Mouse (Mus musculus): Measurements from ENCODE around the gene Neu2. TPM values are rescaled to one million over a fixed set of nuclear protein-coding genes. Genes with fewer than 3 reads are reported as not detected.
A peak's percentile ranks its signal among the peaks of the same experiment; 100 is the strongest.

Gene Neu2
- total and polyA plus RNA-seq, 2 experiments from 2014 or later: 0.10 to 0.85 TPM

DNA sequence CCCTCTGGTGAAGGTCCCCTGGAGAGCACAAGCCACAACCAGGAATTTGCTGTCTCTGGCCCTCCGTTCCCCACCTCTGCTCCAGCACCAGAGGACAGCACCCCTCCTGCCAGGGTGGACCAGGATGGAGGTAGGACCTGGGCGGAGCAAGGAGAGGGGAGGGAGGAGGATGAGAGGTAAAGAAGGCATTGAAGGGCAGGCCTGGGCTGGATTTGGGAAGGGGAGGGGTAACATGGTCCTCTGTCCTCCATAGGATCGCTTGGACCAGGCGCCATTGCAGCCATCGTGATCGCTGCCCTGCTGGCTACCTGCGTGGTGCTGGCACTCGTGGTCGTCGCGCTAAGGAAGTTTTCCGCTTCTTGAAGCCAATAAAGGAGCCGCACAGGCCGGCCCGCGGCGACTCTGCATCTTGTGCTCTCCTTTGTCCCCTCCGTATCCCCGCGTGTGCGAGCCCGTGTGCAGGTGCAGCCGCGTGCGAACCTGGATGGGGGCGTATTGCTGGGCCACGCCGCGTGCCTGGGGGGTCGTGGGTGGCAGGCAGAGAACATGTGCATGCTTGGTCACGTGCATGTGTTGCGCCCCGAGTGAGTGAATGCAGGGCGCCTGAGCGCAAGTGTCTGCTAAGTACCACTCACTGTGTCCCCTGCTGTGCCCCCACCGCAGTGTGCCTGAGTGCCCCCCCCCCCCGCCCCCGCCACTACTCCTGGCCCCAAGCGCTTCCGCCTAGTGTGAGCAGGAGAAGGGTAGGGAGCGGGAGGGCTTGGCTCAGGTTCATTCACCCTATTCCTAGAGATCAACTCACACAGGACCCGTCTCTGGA is 34.4 kb upstream of the Neu2 start:
- peak; percentile 61 for ATAC-seq
- Histone ChIP-seq H3K9me3 (ENCODE audit: low read length) (no peaks in the 10 kb centered on the region), H3K36me3 (ENCODE audit: insufficient read depth, low read length) (no peaks in the 10 kb centered on the region), H3K4me1 (ENCODE audit: insufficient read depth, low read length) (peaks cover 9% of the 10 kb centered on the region; the same call in 1 of the 2 replicates), H3K27ac (no peak overlapping the region), H3K4me2 (ENCODE audit: low read depth, low read length) (peak overlapping the region; percentile 72), H3K9ac (replicated peaks; ENCODE audit: low read length) (peak overlapping the region; percentile 41), H3K27me3 (ENCODE audit: insufficient read depth, low read length) (no peaks in the 10 kb centered on the region), H3K4me3 (ENCODE audit: low read length) (peak overlapping the region; percentile 30)
- TF ChIP-seq CTCF (IDR thresholded peaks at IDR 0.05; ENCODE audit: low read depth): no peak
- WGBS: 2% methylated on average over 42 of the region's 42 CpGs
- peak; percentile 26 for DNase-seq (ENCODE audit: low spot score)

DNA sequence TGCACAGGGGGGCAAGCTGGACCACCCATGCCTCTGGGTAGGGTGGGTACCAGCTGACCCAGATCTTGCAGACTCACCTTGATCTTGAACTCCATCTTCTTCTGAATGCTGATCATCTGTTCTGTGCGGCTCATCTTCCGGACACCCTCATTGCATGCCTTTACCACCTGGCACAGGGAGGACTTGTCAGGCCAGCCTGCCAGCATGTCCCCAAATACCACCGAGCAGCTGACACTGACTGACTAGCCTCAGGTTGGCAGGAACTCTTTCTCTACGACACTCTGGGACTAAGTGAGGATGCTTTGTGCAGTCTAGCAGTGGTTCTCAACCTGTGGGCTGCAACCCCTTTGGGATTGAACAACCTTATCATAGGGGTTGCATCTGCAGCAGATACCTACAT is 27.1 kb upstream of the Neu2 start:
- 79% methylated on average over 4 of the region's 4 CpGs for WGBS
- H3K36me3 ChIP-seq (ENCODE audit: insufficient read depth, low read length): peaks cover 6% of the 10 kb centered on the region

GRCm38 (mm10) chr1:87486386-87486785 is 23.3 kb upstream of the Neu2 start:
- Histone ChIP-seq H3K4me2 (ENCODE audit: low read depth, low read length) (no peak overlapping the region), H3K27ac (no peak overlapping the region), H3K4me1 (ENCODE audit: insufficient read depth, low read length) (no peaks in the 10 kb centered on the region), H3K27me3 (ENCODE audit: insufficient read depth, low read length) (no peaks in the 10 kb centered on the region), H3K36me3 (ENCODE audit: insufficient read depth, low read length) (peaks cover 6% of the 10 kb centered on the region; the same call in 1 of the 2 replicates), H3K9ac (replicated peaks; ENCODE audit: low read length) (no peak overlapping the region), H3K4me3 (ENCODE audit: low read length) (no peak overlapping the region), H3K9me3 (ENCODE audit: low read length) (no peaks in the 10 kb centered on the region)
- TF ChIP-seq CTCF (IDR thresholded peaks at IDR 0.05; ENCODE audit: low read depth): no peak
- DNase-seq (ENCODE audit: low spot score): no peak
- ATAC-seq: no peak
- 50% methylated on average over 6 of the region's 6 CpGs for WGBS

More for the DNA sequence above, 27.1 kb upstream of the Neu2 start:
- no peak overlapping the region for H3K9ac ChIP-seq (replicated peaks; ENCODE audit: low read length)
- H3K27me3 ChIP-seq (ENCODE audit: insufficient read depth, low read length): no peaks in the 10 kb centered on the region
- no peak overlapping the region for H3K27ac ChIP-seq
- no peak for ATAC-seq
- no peak overlapping the region for H3K4me2 ChIP-seq (ENCODE audit: low read depth, low read length)
- TF ChIP-seq CTCF (IDR thresholded peaks at IDR 0.05; ENCODE audit: low read depth): no peak
- no peak overlapping the region for H3K4me3 ChIP-seq (ENCODE audit: low read length)
- no peaks in the 10 kb centered on the region for H3K9me3 ChIP-seq (ENCODE audit: low read length)
- no peak for DNase-seq (ENCODE audit: low spot score)
- H3K4me1 ChIP-seq (ENCODE audit: insufficient read depth, low read length): no peaks in the 10 kb centered on the region

- WGBS: 92% methylated on average over 3 of the region's 3 CpGs
- ATAC-seq: no peak
Observed at GRCm38 (mm10) chr1:87492285-87492684, 17.4 kb upstream of the Neu2 start.

GRCm38 (mm10) chr1:87493542-87493941 is 16.1 kb upstream of the Neu2 start:
- 53% methylated on average over 4 of the region's 4 CpGs for WGBS
- no peak overlapping the region for H3K4me3 ChIP-seq (ENCODE audit: low read length)

More at GRCm38 (mm10) chr1:87492285-87492684, 17.4 kb upstream of the Neu2 start:
- Histone ChIP-seq H3K4me1 (ENCODE audit: insufficient read depth, low read length) (no peaks in the 10 kb centered on the region), H3K9me3 (ENCODE audit: low read length) (no peaks in the 10 kb centered on the region), H3K4me3 (ENCODE audit: low read length) (no peak overlapping the region), H3K27ac (no peak overlapping the region), H3K4me2 (ENCODE audit: low read depth, low read length) (no peak overlapping the region), H3K36me3 (ENCODE audit: insufficient read depth, low read length) (no peaks in the 10 kb centered on the region), H3K9ac (replicated peaks; ENCODE audit: low read length) (no peak overlapping the region), H3K27me3 (ENCODE audit: insufficient read depth, low read length) (no peaks in the 10 kb centered on the region)
- no peak for TF ChIP-seq CTCF (IDR thresholded peaks at IDR 0.05; ENCODE audit: low read depth)
- DNase-seq (ENCODE audit: low spot score): no peak

DNA sequence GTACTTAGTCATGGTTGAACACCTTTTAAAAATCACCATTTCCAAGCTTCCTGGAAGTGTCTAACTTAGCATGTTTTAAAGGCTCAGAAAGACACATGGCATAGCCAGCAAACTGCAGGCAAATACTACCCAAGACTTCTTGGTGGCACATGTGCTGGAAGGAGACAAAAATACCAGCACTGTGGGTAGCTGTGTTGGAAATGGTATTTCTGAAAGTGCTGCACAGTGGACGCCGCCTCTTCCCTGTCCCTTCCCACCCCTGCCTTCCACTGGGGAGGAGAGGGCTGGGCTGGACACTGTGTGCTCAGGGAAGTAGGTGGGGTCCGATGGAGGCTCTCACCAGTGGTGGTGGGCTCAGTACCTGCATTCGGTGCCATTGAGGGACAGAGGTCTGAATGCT is 4.2 kb upstream of the Neu2 start:
- Histone ChIP-seq H3K27ac (no peak overlapping the region), H3K36me3 (ENCODE audit: insufficient read depth, low read length) (no peaks in the 10 kb centered on the region), H3K9me3 (ENCODE audit: low read length) (no peaks in the 10 kb centered on the region), H3K4me2 (ENCODE audit: low read depth, low read length) (no peak overlapping the region), H3K4me1 (ENCODE audit: insufficient read depth, low read length) (peaks cover 10% of the 10 kb centered on the region; the same call in 1 of the 2 replicates), H3K27me3 (ENCODE audit: insufficient read depth, low read length) (no peaks in the 10 kb centered on the region), H3K9ac (replicated peaks; ENCODE audit: low read length) (no peak overlapping the region), H3K4me3 (ENCODE audit: low read length) (no peak overlapping the region)
- no peak for ATAC-seq
- DNase-seq (ENCODE audit: low spot score): no peak
- 89% methylated on average over 4 of the region's 4 CpGs for WGBS
- TF ChIP-seq CTCF (IDR thresholded peaks at IDR 0.05; ENCODE audit: low read depth): no peak

More at GRCm38 (mm10) chr1:87493542-87493941, 16.1 kb upstream of the Neu2 start:
- H3K9ac ChIP-seq (replicated peaks; ENCODE audit: low read length): no peak overlapping the region
- DNase-seq (ENCODE audit: low spot score) (no peak), ATAC-seq (no peak)
- no peak overlapping the region for H3K27ac ChIP-seq
- no peaks in the 10 kb centered on the region for H3K27me3 ChIP-seq (ENCODE audit: insufficient read depth, low read length)
- no peaks in the 10 kb centered on the region for H3K4me1 ChIP-seq (ENCODE audit: insufficient read depth, low read length)
- H3K4me2 ChIP-seq (ENCODE audit: low read depth, low read length): no peak overlapping the region
- no peaks in the 10 kb centered on the region for H3K36me3 ChIP-seq (ENCODE audit: insufficient read depth, low read length)
- TF ChIP-seq CTCF (IDR thresholded peaks at IDR 0.05; ENCODE audit: low read depth): no peak
- no peaks in the 10 kb centered on the region for H3K9me3 ChIP-seq (ENCODE audit: low read length)

- Histone ChIP-seq H3K36me3 (ENCODE audit: insufficient read depth, low read length) (no peaks in the 10 kb centered on the region), H3K4me2 (ENCODE audit: low read depth, low read length) (no peak overlapping the region), H3K4me1 (ENCODE audit: insufficient read depth, low read length) (peaks cover 10% of the 10 kb centered on the region; the same call in 1 of the 2 replicates), H3K27ac (no peak overlapping the region), H3K4me3 (ENCODE audit: low read length) (no peak overlapping the region), H3K9me3 (ENCODE audit: low read length) (no peaks in the 10 kb centered on the region), H3K9ac (replicated peaks; ENCODE audit: low read length) (no peak overlapping the region), H3K27me3 (ENCODE audit: insufficient read depth, low read length) (no peaks in the 10 kb centered on the region)
- no peak for TF ChIP-seq CTCF (IDR thresholded peaks at IDR 0.05; ENCODE audit: low read depth)
- DNase-seq (ENCODE audit: low spot score) (no peak), ATAC-seq (no peak)
- 60% methylated on average over 6 of the region's 6 CpGs for WGBS
Observed at GRCm38 (mm10) chr1:87507857-87508256, 1.8 kb upstream of the Neu2 start.
